Mouse (Mus musculus) heart, adult 2 months (tissue): Measurements from ENCODE around the gene Plagl1.

ENCODE experiments used
- CTCF ChIP-seq: fragments of 200-600 bp; IDR thresholded peaks from 2 replicates; pipeline ENCODE4 v1.8.1; 2022; ENCODE audit warnings: antibody characterized with exemption, mild to moderate bottlenecking, moderate library complexity
- EP300 ChIP-seq: fragments of 200-500 bp; IDR thresholded peaks from 2 replicates; pipeline ENCODE4 v1.6.1; 2011; ENCODE audit warnings: low read depth, low read length, control low read depth; ENCODE audit not compliant: insufficient read depth

- TF ChIP-seq EP300 = no peak
- no peak for TF ChIP-seq CTCF
These were observed 75.4 kb downstream of the Plagl1 start for GRCm38 (mm10) chr10:13135751-13136150.
